Mouse (Mus musculus) midbrain, embryonic 14.5 days (tissue): Measurements from ENCODE around the gene Trim25. TPM values are rescaled to one million over a fixed set of nuclear protein-coding genes. Genes with fewer than 3 reads are reported as not detected.
A peak's percentile ranks its signal among the peaks of the same experiment; 100 is the strongest.

ENCODE experiments used
- ATAC-seq: fragments of 200-750 bp; cut with Nextera tagmentation; 2 replicates; pipeline ENCODE4 v1.8.0; 2017; ENCODE audit warnings: moderate number of reproducible peaks, moderate library complexity; ENCODE audit not compliant: low FRiP score, low TSS enrichment
- DNase-seq: peaks from one replicate; pipeline ENCODE4 v3.0.0-alpha.2; 2015
- H3K27ac ChIP-seq: fragments of 300-500 bp; sonication (generic); replicated peaks from 2 replicates; pipeline ENCODE4 v1.5.1; 2014; ENCODE audit warnings: mild to moderate bottlenecking, low read depth, low read length, moderate library complexity
- H3K27me3 ChIP-seq: fragments of 300-500 bp; sonication (generic); 2 replicates; pipeline ENCODE4 v1.6.1; 2014; ENCODE audit warnings: low read length, control low read depth, mixed read lengths; ENCODE audit not compliant: control insufficient read depth, insufficient read depth
- H3K36me3 ChIP-seq: fragments of 300-500 bp; sonication (generic); 2 replicates; pipeline ENCODE4 v1.6.1; 2014; ENCODE audit warnings: low read length, control low read depth; ENCODE audit not compliant: control insufficient read depth, insufficient read depth
- H3K4me1 ChIP-seq: fragments of 300-500 bp; sonication (generic); 2 replicates; pipeline ENCODE4 v1.6.1; 2014; ENCODE audit warnings: mild to moderate bottlenecking, antibody characterized with exemption, low read length, control low read depth; ENCODE audit not compliant: control insufficient read depth, insufficient read depth
- H3K4me2 ChIP-seq: fragments of 300-500 bp; sonication (generic); 2 replicates; pipeline ENCODE4 v1.6.1; 2014; ENCODE audit warnings: mild to moderate bottlenecking, low read length, moderate library complexity
- H3K4me3 ChIP-seq: fragments of 300-500 bp; sonication (generic); replicated peaks from 2 replicates; pipeline ENCODE4 v1.5.1; 2014; ENCODE audit warnings: low read depth, low read length
- H3K9ac ChIP-seq: fragments of 300-500 bp; sonication (generic); replicated peaks from 2 replicates; pipeline ENCODE4 v1.6.1; 2014; ENCODE audit warnings: mild to moderate bottlenecking, low read length, moderate library complexity
- H3K9me3 ChIP-seq: fragments of 300-500 bp; sonication (generic); 2 replicates; pipeline ENCODE4 v1.6.1; 2016; ENCODE audit warnings: low read length, control low read depth, mixed read lengths; ENCODE audit not compliant: control insufficient read depth
- WGBS: fragments of 180-500 bp; shearing (Covaris S2); extraction: QIAGEN DNeasy Blood & Tissue Kit; methylation state at CpG from one replicate; pipeline ENCODE4 v1.1.7; 2014; 5-methylcytosine and 5-hydroxymethylcytosine counted together
- polyA plus RNA-seq: library from polyadenylated mRNA; unstranded; fragments of >200 nt; fragmentation: Nextera tagmentation; extraction: Ambion mirVana; gene quantifications from 2 replicates; pipeline ENCODE4 v1.2.1, GENCODE M21; 2014

Trim25 gene
- 2.0 and 3.9 TPM in 2 replicates for polyA plus RNA-seq

- peak; percentile 73 for DNase-seq
- peak within 1 kb of the TSS; percentile 41 for H3K4me2 ChIP-seq
Observed at GRCm38 (mm10) chr11:88998974-88999722, at the start of gene Trim25. Gene Trim25, plus strand, starts transcription at chr11:88999376.

GRCm38 (mm10) chr11:88949802-88950639, 49.2 kb upstream of the Trim25 start:
- 0 out of 2 replicates have a peak, but pooled peaks cover 4% of the 10 kb centered on the region for H3K4me1 ChIP-seq
- no peaks in the 10 kb centered on the region for H3K27me3 ChIP-seq
- no peak overlapping the region for H3K4me2 ChIP-seq
- 95% methylated on average over 8 of the region's 8 CpGs for WGBS
- H3K36me3 ChIP-seq, result peaks cover 8% of the 10 kb centered on the region; the same call in 1 of the 2 replicates
- H3K9ac ChIP-seq, result no peak overlapping the region; the same call in 1 of the 2 replicates
- ATAC-seq (no peak), DNase-seq (no peak)
- H3K9me3 ChIP-seq, result no peaks in the 10 kb centered on the region
- H3K27ac ChIP-seq, result no peak overlapping the region
- no peak overlapping the region for H3K4me3 ChIP-seq

More at GRCm38 (mm10) chr11:88998974-88999722, at the start of gene Trim25:
- Histone ChIP-seq H3K27ac (no peak within 1 kb of the TSS), H3K4me1 (no peaks in the 10 kb centered on the region), H3K4me3 (peak within 1 kb of the TSS; percentile 33), H3K9ac (no peak within 1 kb of the TSS), H3K9me3 (no peaks in the 10 kb centered on the region), H3K27me3 (peaks cover 14% of the 10 kb centered on the region), H3K36me3 (no peaks in the 10 kb centered on the region)
- ATAC-seq, result no peak
- 3% methylated on average over 48 of the region's 48 CpGs for WGBS

GRCm38 (mm10) chr11:88950640-88951250, 48.4 kb upstream of the Trim25 start:
- whole genome bisulfite sequencing, result 93% methylated on average over 13 of the region's 13 CpGs
- H3K9me3 ChIP-seq, result no peaks in the 10 kb centered on the region
- 0 out of 2 replicates have a peak, but pooled peaks cover 4% of the 10 kb centered on the region for H3K4me1 ChIP-seq
- ATAC-seq, result no peak
- DNase-seq, result no peak
- H3K27ac ChIP-seq, result no peak overlapping the region
- no peak overlapping the region for H3K9ac ChIP-seq
- H3K4me2 ChIP-seq, result no peak overlapping the region
- H3K27me3 ChIP-seq, result no peaks in the 10 kb centered on the region
- H3K4me3 ChIP-seq, result no peak overlapping the region
- H3K36me3 ChIP-seq, result peaks cover 4% of the 10 kb centered on the region; the same call in 1 of the 2 replicates

- Histone ChIP-seq H3K9me3 (no peaks in the 10 kb centered on the region), H3K27ac (no peak overlapping the region), H3K4me3 (no peak overlapping the region), H3K4me1 (0 out of 2 replicates have a peak, but pooled peaks cover 4% of the 10 kb centered on the region), H3K4me2 (no peak overlapping the region), H3K9ac (no peak overlapping the region), H3K36me3 (peaks cover 3% of the 10 kb centered on the region; the same call in 1 of the 2 replicates), H3K27me3 (no peaks in the 10 kb centered on the region)
- ATAC-seq, result no peak
- no peak for DNase-seq
- 90% methylated on average over 2 of the region's 2 CpGs for WGBS
Observed at GRCm38 (mm10) chr11:88951576-88951975, 47.6 kb upstream of the Trim25 start.

GRCm38 (mm10) chr11:88952117-88952516, 47.1 kb upstream of the Trim25 start:
- Histone ChIP-seq H3K9me3 (no peaks in the 10 kb centered on the region), H3K4me3 (no peak overlapping the region), H3K4me2 (no peak overlapping the region), H3K9ac (no peak overlapping the region), H3K27me3 (no peaks in the 10 kb centered on the region), H3K27ac (no peak overlapping the region), H3K4me1 (0 out of 2 replicates have a peak, but pooled peaks cover 4% of the 10 kb centered on the region), H3K36me3 (no peaks in the 10 kb centered on the region)
- whole genome bisulfite sequencing, result 96% methylated on average over 5 of the region's 5 CpGs
- ATAC-seq (no peak), DNase-seq (no peak)

GRCm38 (mm10) chr11:88953582-88953981, 45.6 kb upstream of the Trim25 start:
- DNase-seq (no peak), ATAC-seq (no peak)
- Histone ChIP-seq H3K4me3 (no peak overlapping the region), H3K36me3 (no peaks in the 10 kb centered on the region), H3K27me3 (no peaks in the 10 kb centered on the region), H3K4me2 (no peak overlapping the region), H3K9me3 (no peaks in the 10 kb centered on the region), H3K9ac (no peak overlapping the region), H3K4me1 (0 out of 2 replicates have a peak, but pooled peaks cover 4% of the 10 kb centered on the region), H3K27ac (no peak overlapping the region)
- 95% methylated on average over 3 of the region's 3 CpGs for WGBS

GRCm38 (mm10) chr11:88954803-88955202, 44.4 kb upstream of the Trim25 start:
- Histone ChIP-seq H3K4me1 (0 out of 2 replicates have a peak, but pooled peaks cover 4% of the 10 kb centered on the region), H3K27ac (peak overlapping the region; percentile 46; the same call in 1 of the 2 replicates), H3K4me2 (peak overlapping the region; percentile 62), H3K9me3 (no peaks in the 10 kb centered on the region), H3K9ac (peak overlapping the region; percentile 51), H3K27me3 (no peaks in the 10 kb centered on the region), H3K36me3 (no peaks in the 10 kb centered on the region), H3K4me3 (peak overlapping the region; percentile 43)
- WGBS, result under 1% methylated on average over 4 of the region's 4 CpGs
- DNase-seq (peak; percentile 62), ATAC-seq (no peak)

GRCm38 (mm10) chr11:88955217-88955969, 43.8 kb upstream of the Trim25 start, which contains the start of gene Scpep1:
Gene Scpep1, minus strand, starts transcription at chr11:88955465.
- Histone ChIP-seq H3K27ac (peak within 1 kb of the TSS; percentile 46), H3K4me2 (peak within 1 kb of the TSS; percentile 62), H3K4me1 (0 out of 2 replicates have a peak, but pooled peaks cover 4% of the 10 kb centered on the region), H3K36me3 (no peaks in the 10 kb centered on the region), H3K4me3 (peak within 1 kb of the TSS; percentile 43), H3K27me3 (no peaks in the 10 kb centered on the region), H3K9me3 (no peaks in the 10 kb centered on the region), H3K9ac (peak within 1 kb of the TSS; percentile 51)
- WGBS, result 5% methylated on average over 34 of the region's 34 CpGs
- peak; percentile 96 for DNase-seq
- ATAC-seq, result peak; percentile 91
